Mouse (Mus musculus) naive thymus-derived CD4-positive, alpha-beta T cell, adult 2 months (primary cell): Measurements from ENCODE around the gene Syne2.

ENCODE experiments used
- DNase-seq: peaks from one replicate; pipeline ENCODE4 v3.0.0-alpha.2; 2011; ENCODE audit warnings: low read depth

Gene Syne2

GRCm38 (mm10) chr12:76047921-76048320, 230.0 kb downstream of the Syne2 start:
- no peak for DNase-seq

GRCm38 (mm10) chr12:76048672-76049071, 230.7 kb downstream of the Syne2 start:
- no peak for DNase-seq

- DNase-seq: no peak
Measured at GRCm38 (mm10) chr12:76049343-76049742, 231.4 kb downstream of the Syne2 start.

GRCm38 (mm10) chr12:76051879-76052278, 233.9 kb downstream of the Syne2 start:
- DNase-seq: no peak

GRCm38 (mm10) chr12:76054653-76055052, 236.7 kb downstream of the Syne2 start:
- DNase-seq: no peak

- no peak for DNase-seq
Measured at GRCm38 (mm10) chr12:76063001-76063400, 245.1 kb downstream of the Syne2 start.

GRCm38 (mm10) chr12:76070386-76070785, 252.5 kb downstream of the Syne2 start:
- DNase-seq: no peak

- DNase-seq: no peak
Measured at GRCm38 (mm10) chr12:76071935-76072849, 254.3 kb downstream of the Syne2 start.

GRCm38 (mm10) chr12:76073066-76073826, 255.3 kb downstream of the Syne2 start:
- no peak for DNase-seq

- no peak for DNase-seq
Measured at GRCm38 (mm10) chr12:76073981-76074380, 256.0 kb downstream of the Syne2 start.

GRCm38 (mm10) chr12:76080876-76081556, 263.1 kb downstream of the Syne2 start:
- DNase-seq: no peak

GRCm38 (mm10) chr12:76081557-76082211, 263.8 kb downstream of the Syne2 start:
- DNase-seq: no peak

- DNase-seq: peak; percentile 34
Measured at GRCm38 (mm10) chr12:76085066-76085465, 267.1 kb downstream of the Syne2 start.

- DNase-seq: peak; percentile 86
Measured at GRCm38 (mm10) chr12:76085956-76086905, 268.3 kb downstream of the Syne2 start.

GRCm38 (mm10) chr12:76087025-76087424, 269.1 kb downstream of the Syne2 start:
- DNase-seq: peak; percentile 79

- no peak for DNase-seq
Measured at GRCm38 (mm10) chr12:76092789-76093466, 275.0 kb downstream of the Syne2 start.

GRCm38 (mm10) chr12:76093613-76094588, 276.0 kb downstream of the Syne2 start:
- no peak for DNase-seq

GRCm38 (mm10) chr12:76095117-76096035, 277.4 kb downstream of the Syne2 start:
- DNase-seq: peak; percentile 55
